Mouse (Mus musculus): Measurements from ENCODE around the gene Lin37.

The Lin37 gene

GRCm38 (mm10) chr7:30586455-30587020 is 26.9 kb upstream of the Lin37 start:
- no peak for DNase-seq (ENCODE audit: low read depth, low spot score)

GRCm38 (mm10) chr7:30585170-30585569 is 25.5 kb upstream of the Lin37 start:
- no peak for DNase-seq (ENCODE audit: low read depth, low spot score)

GRCm38 (mm10) chr7:30584339-30584738 is 24.7 kb upstream of the Lin37 start:
- DNase-seq (ENCODE audit: low read depth, low spot score): no peak

GRCm38 (mm10) chr7:30581547-30581946 is 21.9 kb upstream of the Lin37 start:
- no peak for DNase-seq (ENCODE audit: low read depth, low spot score)

GRCm38 (mm10) chr7:30579950-30580349 is 20.3 kb upstream of the Lin37 start:
- DNase-seq (ENCODE audit: low read depth, low spot score): no peak

GRCm38 (mm10) chr7:30572969-30573368 is 13.3 kb upstream of the Lin37 start:
- no peak for DNase-seq (ENCODE audit: low read depth, low spot score)

- DNase-seq (ENCODE audit: low read depth, low spot score): no peak
Measured at GRCm38 (mm10) chr7:30572389-30572788, 12.8 kb upstream of the Lin37 start.

- DNase-seq (ENCODE audit: low read depth, low spot score): no peak
Measured at GRCm38 (mm10) chr7:30567555-30567954, 7.9 kb upstream of the Lin37 start.

- DNase-seq (ENCODE audit: low read depth, low spot score): no peak
Measured at GRCm38 (mm10) chr7:30566033-30566432, 6.4 kb upstream of the Lin37 start.

- DNase-seq (ENCODE audit: low read depth, low spot score): no peak
Measured at GRCm38 (mm10) chr7:30564970-30565571, 5.4 kb upstream of the Lin37 start, which contains the start of gene Igflr1. TSS of gene Igflr1 (plus strand) at chr7:30565427.

GRCm38 (mm10) chr7:30563906-30564280 is 4.3 kb upstream of the Lin37 start:
- DNase-seq (ENCODE audit: low read depth, low spot score): no peak

- DNase-seq (ENCODE audit: low read depth, low spot score): peak; percentile 96
Measured at GRCm38 (mm10) chr7:30563117-30563905, 3.7 kb upstream of the Lin37 start, which contains the start of the genes U2af1l4, Gm49396 and Psenen. TSS of gene U2af1l4 (plus strand) at chr7:30563301. TSS of gene Gm49396 (plus strand) at chr7:30563344. TSS of gene Psenen (minus strand) at chr7:30563627.

GRCm38 (mm10) chr7:30562526-30563116 is 3.0 kb upstream of the Lin37 start:
- DNase-seq (ENCODE audit: low read depth, low spot score): no peak

GRCm38 (mm10) chr7:30560296-30560695 is 658 bp upstream of the Lin37 start:
- no peak for DNase-seq (ENCODE audit: low read depth, low spot score)

- no peak for DNase-seq (ENCODE audit: low read depth, low spot score)
Measured at GRCm38 (mm10) chr7:30558656-30559442, 789 bp downstream of the Lin37 start.

GRCm38 (mm10) chr7:30557901-30558514 is 1.6 kb downstream of the Lin37 start:
- DNase-seq (ENCODE audit: low read depth, low spot score): no peak

- DNase-seq (ENCODE audit: low read depth, low spot score): no peak
Measured at GRCm38 (mm10) chr7:30556894-30557536, 2.6 kb downstream of the Lin37 start.

GRCm38 (mm10) chr7:30553810-30554584 is 5.6 kb downstream of the Lin37 start:
- no peak for DNase-seq (ENCODE audit: low read depth, low spot score)

- DNase-seq (ENCODE audit: low read depth, low spot score): no peak
Measured at GRCm38 (mm10) chr7:30553021-30553589, 6.5 kb downstream of the Lin37 start.

All from telencephalon, adult 2 months (tissue).